Mouse (Mus musculus): ENCODE measurements at regions not wholly inside any gene's neighbourhood (a gene's known extent, or its start where the extent isn't known, plus 50 kb on each side); places are given as distances from the start of the nearest gene placed in this dataset.

DNA sequence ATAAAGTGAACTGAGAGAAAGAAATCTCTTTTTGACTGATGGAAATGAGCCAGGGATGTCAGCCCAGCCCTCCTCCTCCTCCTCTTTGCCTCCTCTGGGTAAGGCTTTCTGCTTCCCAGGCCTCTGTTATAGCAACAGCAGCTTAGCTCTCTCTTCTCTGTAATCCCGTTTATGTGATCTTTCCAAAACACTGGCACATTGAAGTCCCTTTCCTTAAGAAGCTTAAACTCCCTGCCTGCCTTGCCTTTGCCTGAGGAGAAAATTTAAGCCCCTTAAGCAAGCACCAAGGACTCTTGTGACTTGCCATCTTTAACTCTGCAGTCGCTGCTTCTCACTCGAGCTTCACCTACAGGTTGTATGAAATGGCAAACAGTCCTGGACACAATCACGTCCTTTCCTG lies 125.2 kb downstream of the 1700020N01Rik start:
- TF ChIP-seq CTCF (IDR thresholded peaks at IDR 0.05; ENCODE audit: borderline replicate concordance, control insufficient read depth, extremely low read depth, insufficient read depth, low read length, poor library complexity), result no peak
- TF ChIP-seq POLR2A (IDR thresholded peaks at IDR 0.05; ENCODE audit: control insufficient read depth, extremely low read depth, insufficient read depth, low read length, poor library complexity), result no peak

All from thymus, adult 2 months (tissue).